Mouse (Mus musculus): ENCODE results near the gene Col24a1. TPM values are rescaled to one million over a fixed set of nuclear protein-coding genes. Genes with fewer than 3 reads are reported as not detected.

Col24a1 gene
- polyA plus RNA-seq, 1 experiment, result 0.40 TPM

GRCm38 (mm10) chr3:145256647-145257046 lies 35.6 kb upstream of the Col24a1 start:
- no peaks in the 10 kb centered on the region for H3K36me3 ChIP-seq (ENCODE audit: control insufficient read depth, insufficient read depth)
- no peaks in the 10 kb centered on the region for H3K27me3 ChIP-seq (ENCODE audit: control insufficient read depth, insufficient read depth, insufficient read length)
- no peak overlapping the region for H3K4me3 ChIP-seq
- H3K79me2 ChIP-seq (ENCODE audit: control insufficient read depth, insufficient read depth), result no peaks in the 10 kb centered on the region
- H3ac ChIP-seq (ENCODE audit: control insufficient read depth, insufficient read length), result no peak overlapping the region
- H3K4me2 ChIP-seq (ENCODE audit: low read depth), result peak overlapping the region; percentile 43
- TF ChIP-seq CEBPB (IDR thresholded peaks at IDR 0.05; ENCODE audit: insufficient read depth, poor library complexity, severe bottlenecking), result peak; percentile 84
- no peak for TF ChIP-seq SRF (IDR thresholded peaks at IDR 0.05; ENCODE audit: control insufficient read depth, insufficient read length, low read depth)

GRCm38 (mm10) chr3:145259678-145260077 lies 32.6 kb upstream of the Col24a1 start:
- H3K4me2 ChIP-seq (ENCODE audit: low read depth), result no peak overlapping the region
- no peak for TF ChIP-seq MYOD1 (IDR thresholded peaks at IDR 0.05; ENCODE audit: control insufficient read depth in 1 of 3, insufficient read length in 2 of 3, low read depth in 2 of 3)
- TF ChIP-seq POLR2A (IDR thresholded peaks at IDR 0.05; ENCODE audit: insufficient read length, low read depth), result no peak
- no peak for TF ChIP-seq TCF12 (IDR thresholded peaks at IDR 0.05; ENCODE audit: insufficient read depth, poor library complexity, severe bottlenecking)
- no peak for TF ChIP-seq TCF3 (IDR thresholded peaks at IDR 0.05; ENCODE audit: insufficient read length, low read depth)
- no peak for TF ChIP-seq POLR2AphosphoS2 (IDR thresholded peaks at IDR 0.05; ENCODE audit: insufficient read length, low read depth)
- TF ChIP-seq MAX (IDR thresholded peaks at IDR 0.05; ENCODE audit: low read depth), result no peak
- TF ChIP-seq USF1 (IDR thresholded peaks at IDR 0.05; ENCODE audit: low read depth), result no peak
- TF ChIP-seq SRF (IDR thresholded peaks at IDR 0.05; ENCODE audit: control insufficient read depth, insufficient read length, low read depth), result no peak
- no peak for TF ChIP-seq REST (IDR thresholded peaks at IDR 0.05; ENCODE audit: insufficient read depth, insufficient read length)
- TF ChIP-seq E2F4 (IDR thresholded peaks at IDR 0.05; ENCODE audit: insufficient read depth), result no peak
- TF ChIP-seq MYOG (IDR thresholded peaks at IDR 0.05; ENCODE audit: control insufficient read depth in 1 of 3, insufficient read depth in 1 of 3, insufficient read length in 2 of 3, low read depth in 2 of 3), result no peak
- no peak for TF ChIP-seq CEBPB (IDR thresholded peaks at IDR 0.05; ENCODE audit: insufficient read depth, poor library complexity, severe bottlenecking)
- no peaks in the 10 kb centered on the region for H3K79me2 ChIP-seq (ENCODE audit: control insufficient read depth, insufficient read depth)
- H3K27me3 ChIP-seq (ENCODE audit: control insufficient read depth, insufficient read depth, insufficient read length), result no peaks in the 10 kb centered on the region
- no peak overlapping the region for H3ac ChIP-seq (ENCODE audit: control insufficient read depth, insufficient read length)
- no peak overlapping the region for H3K4me3 ChIP-seq
- H3K36me3 ChIP-seq (ENCODE audit: control insufficient read depth, insufficient read depth), result no peaks in the 10 kb centered on the region

- no peaks in the 10 kb centered on the region for H3K27me3 ChIP-seq (ENCODE audit: control insufficient read depth, insufficient read depth, insufficient read length)
- H3ac ChIP-seq (ENCODE audit: control insufficient read depth, insufficient read length), result no peak overlapping the region
- no peak for TF ChIP-seq MYOG (IDR thresholded peaks at IDR 0.05; ENCODE audit: control insufficient read depth in 1 of 3, insufficient read depth in 1 of 3, insufficient read length in 2 of 3, low read depth in 2 of 3)
- TF ChIP-seq REST (IDR thresholded peaks at IDR 0.05; ENCODE audit: insufficient read depth, insufficient read length), result no peak
- no peak for TF ChIP-seq CEBPB (IDR thresholded peaks at IDR 0.05; ENCODE audit: insufficient read depth, poor library complexity, severe bottlenecking)
- no peak for TF ChIP-seq SRF (IDR thresholded peaks at IDR 0.05; ENCODE audit: control insufficient read depth, insufficient read length, low read depth)
- no peak for TF ChIP-seq USF1 (IDR thresholded peaks at IDR 0.05; ENCODE audit: low read depth)
- TF ChIP-seq TCF12 (IDR thresholded peaks at IDR 0.05; ENCODE audit: insufficient read depth, poor library complexity, severe bottlenecking), result no peak
- no peak for TF ChIP-seq MAX (IDR thresholded peaks at IDR 0.05; ENCODE audit: low read depth)
- no peak for TF ChIP-seq POLR2AphosphoS2 (IDR thresholded peaks at IDR 0.05; ENCODE audit: insufficient read length, low read depth)
- TF ChIP-seq POLR2A (IDR thresholded peaks at IDR 0.05; ENCODE audit: insufficient read length, low read depth), result no peak
- TF ChIP-seq MYOD1 (IDR thresholded peaks at IDR 0.05; ENCODE audit: control insufficient read depth in 1 of 3, insufficient read length in 2 of 3, low read depth in 2 of 3), result no peak
- no peak for TF ChIP-seq TCF3 (IDR thresholded peaks at IDR 0.05; ENCODE audit: insufficient read length, low read depth)
- TF ChIP-seq E2F4 (IDR thresholded peaks at IDR 0.05; ENCODE audit: insufficient read depth), result no peak
- H3K79me2 ChIP-seq (ENCODE audit: control insufficient read depth, insufficient read depth), result no peaks in the 10 kb centered on the region
- no peaks in the 10 kb centered on the region for H3K36me3 ChIP-seq (ENCODE audit: control insufficient read depth, insufficient read depth)
- no peak overlapping the region for H3K4me2 ChIP-seq (ENCODE audit: low read depth)
- H3K4me3 ChIP-seq, result no peak overlapping the region
Observed at GRCm38 (mm10) chr3:145263131-145263530, 29.1 kb upstream of the Col24a1 start.

- TF ChIP-seq CEBPB (IDR thresholded peaks at IDR 0.05; ENCODE audit: insufficient read depth, poor library complexity, severe bottlenecking), result peak; percentile 99
- TF ChIP-seq MYOG (IDR thresholded peaks at IDR 0.05; ENCODE audit: control insufficient read depth in 1 of 3, insufficient read depth in 1 of 3, insufficient read length in 2 of 3, low read depth in 2 of 3), result no peak
- Histone ChIP-seq H3K27me3 (ENCODE audit: control insufficient read depth, insufficient read depth, insufficient read length) (no peaks in the 10 kb centered on the region), H3K4me3 (no peak overlapping the region), H3K4me2 (ENCODE audit: low read depth) (peak overlapping the region; percentile 28), H3ac (ENCODE audit: control insufficient read depth, insufficient read length) (no peak overlapping the region), H3K36me3 (ENCODE audit: control insufficient read depth, insufficient read depth) (no peaks in the 10 kb centered on the region), H3K79me2 (ENCODE audit: control insufficient read depth, insufficient read depth) (no peaks in the 10 kb centered on the region)
Observed at GRCm38 (mm10) chr3:145268066-145268465, 24.2 kb upstream of the Col24a1 start.

GRCm38 (mm10) chr3:145274191-145274590 lies 18.1 kb upstream of the Col24a1 start:
- TF ChIP-seq E2F4 (IDR thresholded peaks at IDR 0.05; ENCODE audit: insufficient read depth) (no peak), POLR2AphosphoS2 (IDR thresholded peaks at IDR 0.05; ENCODE audit: insufficient read length, low read depth) (no peak), TCF3 (IDR thresholded peaks at IDR 0.05; ENCODE audit: insufficient read length, low read depth) (no peak), REST (IDR thresholded peaks at IDR 0.05; ENCODE audit: insufficient read depth, insufficient read length) (no peak), MYOD1 (IDR thresholded peaks at IDR 0.05; ENCODE audit: control insufficient read depth in 1 of 3, insufficient read length in 2 of 3, low read depth in 2 of 3) (no peak), TCF12 (IDR thresholded peaks at IDR 0.05; ENCODE audit: insufficient read depth, poor library complexity, severe bottlenecking) (no peak), MYOG (IDR thresholded peaks at IDR 0.05; ENCODE audit: control insufficient read depth in 1 of 3, insufficient read depth in 1 of 3, insufficient read length in 2 of 3, low read depth in 2 of 3) (no peak), MAX (IDR thresholded peaks at IDR 0.05; ENCODE audit: low read depth) (no peak), SRF (IDR thresholded peaks at IDR 0.05; ENCODE audit: control insufficient read depth, insufficient read length, low read depth) (no peak), USF1 (IDR thresholded peaks at IDR 0.05; ENCODE audit: low read depth) (no peak)
- Histone ChIP-seq H3K4me3 (no peak overlapping the region), H3K27me3 (ENCODE audit: control insufficient read depth, insufficient read depth, insufficient read length) (no peaks in the 10 kb centered on the region), H3K36me3 (ENCODE audit: control insufficient read depth, insufficient read depth) (no peaks in the 10 kb centered on the region), H3ac (ENCODE audit: control insufficient read depth, insufficient read length) (no peak overlapping the region), H3K4me2 (ENCODE audit: low read depth) (no peak overlapping the region), H3K79me2 (ENCODE audit: control insufficient read depth, insufficient read depth) (no peaks in the 10 kb centered on the region)
